Mouse (Mus musculus): ENCODE results near the gene Csnk1e. TPM values are rescaled to one million over a fixed set of nuclear protein-coding genes. Genes with fewer than 3 reads are reported as not detected.

Gene Csnk1e
- polyA plus RNA-seq, 1 experiment from 2014 or later = 53.9 TPM

- no peak overlapping the region for H3K4me2 ChIP-seq (ENCODE audit: low read length)
- no peak overlapping the region for H3K9ac ChIP-seq (ENCODE audit: low read depth, low read length)
- H3K27me3 ChIP-seq (ENCODE audit: insufficient read depth, low read length) = no peaks in the 10 kb centered on the region
- TF ChIP-seq CTCF (IDR thresholded peaks at IDR 0.05; ENCODE audit: low read depth) = no peak
- H3K4me3 ChIP-seq (replicated peaks; ENCODE audit: low read depth, low read length) = no peak overlapping the region
- DNase-seq (ENCODE audit: low spot score) (no peak), ATAC-seq (replicated peaks; ENCODE audit: low FRiP score, low read depth) (no peak)
- WGBS = 62% methylated on average over 6 of the region's 6 CpGs
- H3K27ac ChIP-seq = no peak overlapping the region
- H3K4me1 ChIP-seq (replicated peaks; ENCODE audit: insufficient read depth, low read length) = peaks cover 30% of the 10 kb centered on the region
- no peaks in the 10 kb centered on the region for H3K36me3 ChIP-seq (ENCODE audit: insufficient read depth, low read length)
- no peaks in the 10 kb centered on the region for H3K9me3 ChIP-seq (replicated peaks; ENCODE audit: low read length)
These were observed 68.3 kb downstream of the Csnk1e start for GRCm38 (mm10) chr15:79387081-79387480.

- H3K27me3 ChIP-seq (ENCODE audit: insufficient read depth, low read length) = no peaks in the 10 kb centered on the region
- no peak overlapping the region for H3K4me3 ChIP-seq (replicated peaks; ENCODE audit: low read depth, low read length)
- peaks cover 4% of the 10 kb centered on the region; the same call in 1 of the 2 replicates for H3K36me3 ChIP-seq (ENCODE audit: insufficient read depth, low read length)
- no peak overlapping the region for H3K9ac ChIP-seq (ENCODE audit: low read depth, low read length)
- no peak overlapping the region for H3K27ac ChIP-seq
- no peaks in the 10 kb centered on the region for H3K4me1 ChIP-seq (replicated peaks; ENCODE audit: insufficient read depth, low read length)
- DNase-seq (ENCODE audit: low spot score) (no peak), ATAC-seq (replicated peaks; ENCODE audit: low FRiP score, low read depth) (no peak)
- 86% methylated on average over 9 of the region's 9 CpGs for WGBS
- no peak overlapping the region for H3K4me2 ChIP-seq (ENCODE audit: low read length)
- TF ChIP-seq CTCF (IDR thresholded peaks at IDR 0.05; ENCODE audit: low read depth) = no peak
- no peaks in the 10 kb centered on the region for H3K9me3 ChIP-seq (replicated peaks; ENCODE audit: low read length)
These were observed 73.7 kb downstream of the Csnk1e start for GRCm38 (mm10) chr15:79381644-79382043.

- DNase-seq (ENCODE audit: low spot score) (peak; percentile 83), ATAC-seq (replicated peaks; ENCODE audit: low FRiP score, low read depth) (peak; percentile 55; the same call in 1 of the 2 replicates)
- Histone ChIP-seq H3K4me1 (replicated peaks; ENCODE audit: insufficient read depth, low read length) (no peaks in the 10 kb centered on the region), H3K4me2 (ENCODE audit: low read length) (no peak overlapping the region), H3K27ac (no peak overlapping the region), H3K4me3 (replicated peaks; ENCODE audit: low read depth, low read length) (no peak overlapping the region), H3K36me3 (ENCODE audit: insufficient read depth, low read length) (peaks cover 4% of the 10 kb centered on the region; the same call in 1 of the 2 replicates), H3K9ac (ENCODE audit: low read depth, low read length) (no peak overlapping the region), H3K9me3 (replicated peaks; ENCODE audit: low read length) (no peaks in the 10 kb centered on the region), H3K27me3 (ENCODE audit: insufficient read depth, low read length) (no peaks in the 10 kb centered on the region)
- WGBS = 54% methylated on average over 21 of the region's 23 CpGs
- TF ChIP-seq CTCF (IDR thresholded peaks at IDR 0.05; ENCODE audit: low read depth) = peak; percentile 85
These were observed 74.6 kb downstream of the Csnk1e start for GRCm38 (mm10) chr15:79380468-79381444.

GRCm38 (mm10) chr15:79379658-79380057 lies 75.7 kb downstream of the Csnk1e start:
- ATAC-seq (replicated peaks; ENCODE audit: low FRiP score, low read depth) (no peak), DNase-seq (ENCODE audit: low spot score) (no peak)
- H3K9me3 ChIP-seq (replicated peaks; ENCODE audit: low read length) = no peaks in the 10 kb centered on the region
- H3K9ac ChIP-seq (ENCODE audit: low read depth, low read length) = no peak overlapping the region
- H3K4me2 ChIP-seq (ENCODE audit: low read length) = no peak overlapping the region
- H3K4me1 ChIP-seq (replicated peaks; ENCODE audit: insufficient read depth, low read length) = no peaks in the 10 kb centered on the region
- H3K27ac ChIP-seq = no peak overlapping the region
- peaks cover 6% of the 10 kb centered on the region; the same call in 1 of the 2 replicates for H3K36me3 ChIP-seq (ENCODE audit: insufficient read depth, low read length)
- H3K27me3 ChIP-seq (ENCODE audit: insufficient read depth, low read length) = no peaks in the 10 kb centered on the region
- no peak overlapping the region for H3K4me3 ChIP-seq (replicated peaks; ENCODE audit: low read depth, low read length)
- WGBS = 73% methylated on average over 7 of the region's 7 CpGs
- TF ChIP-seq CTCF (IDR thresholded peaks at IDR 0.05; ENCODE audit: low read depth) = no peak

- WGBS = 94% methylated on average over 10 of the region's 10 CpGs
- ATAC-seq (replicated peaks; ENCODE audit: low FRiP score, low read depth) = no peak
- no peak overlapping the region for H3K4me3 ChIP-seq (replicated peaks; ENCODE audit: low read depth, low read length)
- peaks cover 16% of the 10 kb centered on the region; the same call in 1 of the 2 replicates for H3K36me3 ChIP-seq (ENCODE audit: insufficient read depth, low read length)
- H3K27ac ChIP-seq = no peak overlapping the region
- H3K27me3 ChIP-seq (ENCODE audit: insufficient read depth, low read length) = no peaks in the 10 kb centered on the region
- no peaks in the 10 kb centered on the region for H3K9me3 ChIP-seq (replicated peaks; ENCODE audit: low read length)
- DNase-seq (ENCODE audit: low spot score) = no peak
- H3K4me2 ChIP-seq (ENCODE audit: low read length) = no peak overlapping the region
- H3K9ac ChIP-seq (ENCODE audit: low read depth, low read length) = no peak overlapping the region
- no peaks in the 10 kb centered on the region for H3K4me1 ChIP-seq (replicated peaks; ENCODE audit: insufficient read depth, low read length)
- TF ChIP-seq CTCF (IDR thresholded peaks at IDR 0.05; ENCODE audit: low read depth) = no peak
These were observed 76.8 kb downstream of the Csnk1e start for GRCm38 (mm10) chr15:79378608-79379007.

GRCm38 (mm10) chr15:79377681-79378080 lies 77.7 kb downstream of the Csnk1e start:
- no peak overlapping the region for H3K9ac ChIP-seq (ENCODE audit: low read depth, low read length)
- no peak for DNase-seq (ENCODE audit: low spot score)
- peaks cover 20% of the 10 kb centered on the region; the same call in 1 of the 2 replicates for H3K36me3 ChIP-seq (ENCODE audit: insufficient read depth, low read length)
- no peaks in the 10 kb centered on the region for H3K4me1 ChIP-seq (replicated peaks; ENCODE audit: insufficient read depth, low read length)
- WGBS = 62% methylated on average over 6 of the region's 6 CpGs
- peak; percentile 39; the same call in 1 of the 2 replicates for TF ChIP-seq CTCF (IDR thresholded peaks at IDR 0.05; ENCODE audit: low read depth)
- H3K4me2 ChIP-seq (ENCODE audit: low read length) = no peak overlapping the region
- no peak overlapping the region for H3K4me3 ChIP-seq (replicated peaks; ENCODE audit: low read depth, low read length)
- H3K27ac ChIP-seq = no peak overlapping the region
- no peaks in the 10 kb centered on the region for H3K9me3 ChIP-seq (replicated peaks; ENCODE audit: low read length)
- H3K27me3 ChIP-seq (ENCODE audit: insufficient read depth, low read length) = no peaks in the 10 kb centered on the region
- no peak; the same call in 1 of the 2 replicates for ATAC-seq (replicated peaks; ENCODE audit: low FRiP score, low read depth)
